Mouse (Mus musculus): ENCODE results near the gene Cdh23. TPM values are rescaled to one million over a fixed set of nuclear protein-coding genes. Genes with fewer than 3 reads are reported as not detected.

Cdh23 gene
- total and polyA plus RNA-seq, 2 experiments from 2014 or later: 1.9 to 13.1 TPM

- Histone ChIP-seq H3K9ac (no peak overlapping the region), H3K4me2 (ENCODE audit: low read depth) (no peak overlapping the region), H3K27me3 (ENCODE audit: insufficient read depth, low read length) (no peaks in the 10 kb centered on the region), H3K4me1 (ENCODE audit: insufficient read depth) (no peaks in the 10 kb centered on the region), H3K27ac (ENCODE audit: low read depth, low read length) (no peak overlapping the region), H3K4me3 (ENCODE audit: low read depth, low read length) (no peak overlapping the region), H3K9me3 (ENCODE audit: low read length) (0 out of 2 replicates have a peak, but pooled peaks cover 7% of the 10 kb centered on the region), H3K36me3 (ENCODE audit: insufficient read depth) (no peaks in the 10 kb centered on the region)
- TF ChIP-seq CTCF (IDR thresholded peaks at IDR 0.05; ENCODE audit: low read depth): no peak
- ATAC-seq (no peak), DNase-seq (peak; percentile 34)
- 16% methylated on average over 10 of the region's 10 CpGs for WGBS
These were observed 266.3 kb downstream of the Cdh23 start for GRCm38 (mm10) chr10:60430001-60430400.

- no peaks in the 10 kb centered on the region for H3K4me1 ChIP-seq (ENCODE audit: insufficient read depth)
These were observed 273.5 kb downstream of the Cdh23 start for GRCm38 (mm10) chr10:60422756-60423155.

GRCm38 (mm10) chr10:60419624-60420023, 276.7 kb downstream of the Cdh23 start:
- H3K9ac ChIP-seq: no peak overlapping the region
- TF ChIP-seq CTCF (IDR thresholded peaks at IDR 0.05; ENCODE audit: low read depth): peak; percentile 65
- H3K4me2 ChIP-seq (ENCODE audit: low read depth): no peak overlapping the region
- H3K4me1 ChIP-seq (ENCODE audit: insufficient read depth): no peaks in the 10 kb centered on the region
- no peaks in the 10 kb centered on the region for H3K36me3 ChIP-seq (ENCODE audit: insufficient read depth)
- no peaks in the 10 kb centered on the region for H3K9me3 ChIP-seq (ENCODE audit: low read length)
- H3K4me3 ChIP-seq (ENCODE audit: low read depth, low read length): no peak overlapping the region
- H3K27me3 ChIP-seq (ENCODE audit: insufficient read depth, low read length): no peaks in the 10 kb centered on the region
- DNase-seq (no peak), ATAC-seq (no peak)
- WGBS: 25% methylated on average over 4 of the region's 4 CpGs
- H3K27ac ChIP-seq (ENCODE audit: low read depth, low read length): no peak overlapping the region

More at GRCm38 (mm10) chr10:60422756-60423155, 273.5 kb downstream of the Cdh23 start:
- Histone ChIP-seq H3K4me3 (ENCODE audit: low read depth, low read length) (no peak overlapping the region), H3K36me3 (ENCODE audit: insufficient read depth) (no peaks in the 10 kb centered on the region), H3K9ac (no peak overlapping the region), H3K27ac (ENCODE audit: low read depth, low read length) (no peak overlapping the region), H3K4me2 (ENCODE audit: low read depth) (no peak overlapping the region), H3K27me3 (ENCODE audit: insufficient read depth, low read length) (no peaks in the 10 kb centered on the region), H3K9me3 (ENCODE audit: low read length) (0 out of 2 replicates have a peak, but pooled peaks cover 7% of the 10 kb centered on the region)
- no peak for ATAC-seq
- no peak for TF ChIP-seq CTCF (IDR thresholded peaks at IDR 0.05; ENCODE audit: low read depth)
- DNase-seq: no peak
- WGBS: 61% methylated on average over 7 of the region's 7 CpGs

- WGBS: 17% methylated on average over 3 of the region's 3 CpGs
- H3K9ac ChIP-seq: no peak overlapping the region
- ATAC-seq (peak; percentile 45), DNase-seq (peak; percentile 83)
- H3K9me3 ChIP-seq (ENCODE audit: low read length): no peaks in the 10 kb centered on the region
- H3K4me2 ChIP-seq (ENCODE audit: low read depth): no peak overlapping the region
- peak; percentile 85 for TF ChIP-seq CTCF (IDR thresholded peaks at IDR 0.05; ENCODE audit: low read depth)
- H3K27ac ChIP-seq (ENCODE audit: low read depth, low read length): no peak overlapping the region
- H3K4me1 ChIP-seq (ENCODE audit: insufficient read depth): no peaks in the 10 kb centered on the region
- no peaks in the 10 kb centered on the region for H3K36me3 ChIP-seq (ENCODE audit: insufficient read depth)
- H3K4me3 ChIP-seq (ENCODE audit: low read depth, low read length): no peak overlapping the region
- H3K27me3 ChIP-seq (ENCODE audit: insufficient read depth, low read length): no peaks in the 10 kb centered on the region
These were observed 278.2 kb downstream of the Cdh23 start for GRCm38 (mm10) chr10:60418137-60418536.

- DNase-seq (no peak), ATAC-seq (no peak)
- 84% methylated on average over 2 of the region's 2 CpGs for WGBS
- H3K27me3 ChIP-seq (ENCODE audit: insufficient read depth, low read length): no peaks in the 10 kb centered on the region
- no peak overlapping the region for H3K9ac ChIP-seq
- H3K4me3 ChIP-seq (ENCODE audit: low read depth, low read length): no peak overlapping the region
- no peaks in the 10 kb centered on the region for H3K4me1 ChIP-seq (ENCODE audit: insufficient read depth)
- no peaks in the 10 kb centered on the region for H3K9me3 ChIP-seq (ENCODE audit: low read length)
- no peaks in the 10 kb centered on the region for H3K36me3 ChIP-seq (ENCODE audit: insufficient read depth)
- no peak overlapping the region for H3K27ac ChIP-seq (ENCODE audit: low read depth, low read length)
- TF ChIP-seq CTCF (IDR thresholded peaks at IDR 0.05; ENCODE audit: low read depth): no peak
- H3K4me2 ChIP-seq (ENCODE audit: low read depth): no peak overlapping the region
These were observed 279.2 kb downstream of the Cdh23 start for GRCm38 (mm10) chr10:60417041-60417440.

- no peak for ATAC-seq
- H3K27me3 ChIP-seq (ENCODE audit: insufficient read depth, low read length): no peaks in the 10 kb centered on the region
- H3K4me1 ChIP-seq (ENCODE audit: insufficient read depth): no peaks in the 10 kb centered on the region
- no peak for DNase-seq
- H3K9me3 ChIP-seq (ENCODE audit: low read length): no peaks in the 10 kb centered on the region
- no peaks in the 10 kb centered on the region for H3K36me3 ChIP-seq (ENCODE audit: insufficient read depth)
- H3K4me2 ChIP-seq (ENCODE audit: low read depth): no peak overlapping the region
- no peak overlapping the region for H3K9ac ChIP-seq
- H3K4me3 ChIP-seq (ENCODE audit: low read depth, low read length): no peak overlapping the region
- WGBS: 75% methylated on average over 2 of the region's 2 CpGs
- H3K27ac ChIP-seq (ENCODE audit: low read depth, low read length): no peak overlapping the region
- no peak for TF ChIP-seq CTCF (IDR thresholded peaks at IDR 0.05; ENCODE audit: low read depth)
These were observed 282.5 kb downstream of the Cdh23 start for GRCm38 (mm10) chr10:60413756-60414155.

- no peak overlapping the region for H3K9ac ChIP-seq
- H3K36me3 ChIP-seq (ENCODE audit: insufficient read depth): no peaks in the 10 kb centered on the region
- TF ChIP-seq CTCF (IDR thresholded peaks at IDR 0.05; ENCODE audit: low read depth): peak; percentile 61
- H3K27ac ChIP-seq (ENCODE audit: low read depth, low read length): no peak overlapping the region
- H3K4me3 ChIP-seq (ENCODE audit: low read depth, low read length): no peak overlapping the region
- ATAC-seq (no peak), DNase-seq (no peak)
- no peak overlapping the region for H3K4me2 ChIP-seq (ENCODE audit: low read depth)
- no peaks in the 10 kb centered on the region for H3K27me3 ChIP-seq (ENCODE audit: insufficient read depth, low read length)
- H3K9me3 ChIP-seq (ENCODE audit: low read length): no peaks in the 10 kb centered on the region
- no peaks in the 10 kb centered on the region for H3K4me1 ChIP-seq (ENCODE audit: insufficient read depth)
- WGBS: 22% methylated on average over 5 of the region's 5 CpGs
These were observed 284.5 kb downstream of the Cdh23 start for GRCm38 (mm10) chr10:60411794-60412193.

Measured in forebrain, postnatal 0 days (tissue).